Comparison of ENCODE assay signal across 9 mouse cellular contexts in genomic region chr1:180987759-180988158, GRCm38 (mm10). TPM values are rescaled to one million over a fixed set of nuclear protein-coding genes. Genes with fewer than 3 reads are reported as not detected.
A peak's percentile ranks its signal among the peaks of the same experiment; 100 is the strongest.
DNase-seq lines count a peak whose midpoint lies in the region; TF ChIP-seq lines count a peak whose summit lies in the region.
"Had no signal": no experiment of that assay in that cellular context is flagged by ENCODE, and none has a peak within 500 bp of the region (broad histone marks: within the 10 kb centered on the region; RNA-seq: fewer than 3 reads in every experiment).

No protein-coding gene starts in this region.

- DNase-seq in ES-E14 (ENCODE audit: low read depth, low spot score), result peak; percentile 71
- DNase-seq in heart, postnatal 36 days, result peak; percentile 70 to 79
- peak; percentile 61 to 90 for DNase-seq in layer of hippocampus, postnatal 25 days (ENCODE audit: extremely low spot score in 1 of 2, low spot score in 1 of 2)
- peak; percentile 67 to 82 for DNase-seq in lung, postnatal 4 days
- DNase-seq in right cerebral cortex, postnatal 25 days, result peak; percentile 64
- DNase-seq in urinary bladder, postnatal 36 days (ENCODE audit: low spot score in 2 of 2), result peak; percentile 62 to 74

- TF ChIP-seq CTCF in bone marrow macrophage, adult 2 months (IDR thresholded peaks at IDR 0.05; ENCODE audit: low read depth, low read length), result peak; percentile 93
- peak; percentile 81 for TF ChIP-seq CTCF in embryonic fibroblast, embryonic 13.5 days (IDR thresholded peaks at IDR 0.05; ENCODE audit: borderline replicate concordance, insufficient read depth, low read length)

- no peak overlapping the region for H3K9ac ChIP-seq in ES-E14 (ENCODE audit: insufficient read depth, low read depth, low read length, poor library complexity, severe bottlenecking)

- no peaks in the 10 kb centered on the region for H3K9me3 ChIP-seq in ES-E14 (ENCODE audit: control insufficient read depth, insufficient read depth, low read depth, low read length)

- in situ Hi-C loops in ES-E14 (cut with MboI; ENCODE audit: low sequenced_read_pairs in 2 of 2, unreplicated experiment in 2 of 2), result no loop called here

- H3K27ac ChIP-seq in ES-E14 (ENCODE audit: insufficient read depth, low read depth, low read length, poor library complexity, severe bottlenecking), result no peak overlapping the region
- no peak overlapping the region for H3K27ac ChIP-seq in bone marrow macrophage, adult 2 months (ENCODE audit: insufficient read depth, low read depth, low read length)
- no peak overlapping the region for H3K27ac ChIP-seq in embryonic fibroblast, embryonic 13.5 days (ENCODE audit: insufficient read depth, low read length)

- H3K36me3 ChIP-seq in ES-E14 (ENCODE audit: control insufficient read depth, insufficient read depth, low read length, poor library complexity, severe bottlenecking), result no peaks in the 10 kb centered on the region

- 0 out of 4 replicates have a peak, but pooled peaks cover 0 to 2% of the 10 kb centered on the region in 2 experiments for H3K4me1 ChIP-seq in ES-E14 (ENCODE audit: control insufficient read depth in 2 of 2, insufficient read depth in 2 of 2, low read length in 2 of 2, poor library complexity in 1 of 2)
- H3K4me1 ChIP-seq in bone marrow macrophage, adult 2 months (ENCODE audit: control insufficient read depth, insufficient read depth, low read length), result no peaks in the 10 kb centered on the region
- no peaks in the 10 kb centered on the region for H3K4me1 ChIP-seq in embryonic fibroblast, embryonic 13.5 days (ENCODE audit: control insufficient read depth, insufficient read depth, low read length)

- no peak overlapping the region for H3K4me3 ChIP-seq in ES-E14 (ENCODE audit: insufficient read depth in 1 of 2, low read depth in 1 of 2, low read length in 2 of 2, poor library complexity in 1 of 2, severe bottlenecking in 1 of 2)
- H3K4me3 ChIP-seq in bone marrow macrophage, adult 2 months (ENCODE audit: insufficient read depth, low read length), result no peak overlapping the region
- no peak overlapping the region for H3K4me3 ChIP-seq in embryonic fibroblast, embryonic 13.5 days (ENCODE audit: insufficient read depth, low read length)
- H3K4me3 ChIP-seq: myocyte had no signal

- intact Hi-C loops in heart, postnatal 36 days (cut with DNase I), result loop anchor here (1.0 to 5.0 kb wide), 2 partner anchors 52 to 630 kb away; no protein-coding TSS in a partner anchor

- TF ChIP-seq POLR2A in bone marrow macrophage, adult 2 months (IDR thresholded peaks at IDR 0.05; ENCODE audit: borderline replicate concordance, low read depth, low read length), result no peak
- TF ChIP-seq POLR2A in embryonic fibroblast, embryonic 13.5 days (IDR thresholded peaks at IDR 0.05; ENCODE audit: low read depth, low read length), result no peak

TF ChIP-seq in ES-E14, 5 proteins besides CTCF, POLR2A, EP300 and RAD21:
- no peak for TF ChIP-seq ZNF384 (IDR thresholded peaks at IDR 0.05; ENCODE audit: low read depth, low read length)
- TF ChIP-seq HCFC1 (IDR thresholded peaks at IDR 0.05; ENCODE audit: borderline replicate concordance, insufficient read depth, low read length), result no peak
- TF ChIP-seq CHD2 (IDR thresholded peaks at IDR 0.05; ENCODE audit: low read depth, low read length), result no peak
- no peak for TF ChIP-seq MAFK (IDR thresholded peaks at IDR 0.05; ENCODE audit: insufficient read depth, low read depth, low read length)
- peak; percentile 88 for TF ChIP-seq ZC3H11A (IDR thresholded peaks at IDR 0.05; ENCODE audit: borderline replicate concordance, low read depth, low read length)

RNA-seq across cellular contexts. Expression of gene Ephx1, which starts 32.9 kb away (rescaled TPM):
- total RNA-seq in ES-E14 (2012; rRNA removed), result 12.5 and 35.9 TPM in 2 replicates
- polyA plus RNA-seq in bone marrow macrophage, adult 2 months (2012; ENCODE audit: insufficient read depth, insufficient read length, missing spikeins), result 40.7 and 45.8 TPM in 2 replicates
- polyA plus RNA-seq in embryonic fibroblast, embryonic 13.5 days (2011; ENCODE audit: insufficient read length, low read depth, missing spikeins), result 156 and 205 TPM in 2 replicates
- 10 to 100 TPM; 35.4 to 41.5 TPM for total RNA-seq in heart, postnatal 36 days (2021)
- total RNA-seq in layer of hippocampus, postnatal 25 days (2021), result 10 to 100 TPM; 26.8 to 31.2 TPM

RNA-seq across cellular contexts. Expression of gene Tmem63a, which starts 45.6 kb away (rescaled TPM):
- 14.7 and 30.5 TPM in 2 replicates for total RNA-seq in ES-E14 (2012; rRNA removed)
- 23.4 and 23.9 TPM in 2 replicates for polyA plus RNA-seq in bone marrow macrophage, adult 2 months (2012; ENCODE audit: insufficient read depth, insufficient read length, missing spikeins)
- polyA plus RNA-seq in embryonic fibroblast, embryonic 13.5 days (2011; ENCODE audit: insufficient read length, low read depth, missing spikeins), result 44.4 and 45.2 TPM in 2 replicates
- total RNA-seq in heart, postnatal 36 days (2021), result 10 to 100 TPM; 13.8 to 13.9 TPM
- 10 to 100 TPM; 18.7 to 18.9 TPM for total RNA-seq in layer of hippocampus, postnatal 25 days (2021)

RNA-seq across cellular contexts. Expression of gene Lefty1, which starts 52.9 kb away (rescaled TPM):
- total RNA-seq in ES-E14 (2012; rRNA removed), result 281 and 714 TPM in 2 replicates
- not detected in 2 replicates for polyA plus RNA-seq in bone marrow macrophage, adult 2 months (2012; ENCODE audit: insufficient read depth, insufficient read length, missing spikeins)
- polyA plus RNA-seq in embryonic fibroblast, embryonic 13.5 days (2011; ENCODE audit: insufficient read length, low read depth, missing spikeins), result 2.5 and 2.7 TPM in 2 replicates
- total RNA-seq in heart, postnatal 36 days (2021), result 1 to 10 TPM in 1 of 2 experiments, under 1 TPM in 1; 0.95 to 1.0 TPM
- 10 to 100 TPM; 11.2 to 12.4 TPM for total RNA-seq in layer of hippocampus, postnatal 25 days (2021)

Comparison
In these comparisons a context has a peak if more than half of its experiments do, and no peak if none do; other contexts are left out.
1. RNA of gene Lefty1, which starts 52.9 kb away (total RNA-seq): 281 to 714 TPM in ES-E14; 11.2 to 12.4 TPM in layer of hippocampus, postnatal 25 days and 0.95 to 1.0 TPM in heart, postnatal 36 days; every median in the first group is over 10 times any median in the second.
2. Peak in every context shown above with its lines, with median percentiles within 50 percentile points of each other: DNase-seq.